Mouse (Mus musculus): ENCODE results near the gene Hdac1.

Gene Hdac1

DNA sequence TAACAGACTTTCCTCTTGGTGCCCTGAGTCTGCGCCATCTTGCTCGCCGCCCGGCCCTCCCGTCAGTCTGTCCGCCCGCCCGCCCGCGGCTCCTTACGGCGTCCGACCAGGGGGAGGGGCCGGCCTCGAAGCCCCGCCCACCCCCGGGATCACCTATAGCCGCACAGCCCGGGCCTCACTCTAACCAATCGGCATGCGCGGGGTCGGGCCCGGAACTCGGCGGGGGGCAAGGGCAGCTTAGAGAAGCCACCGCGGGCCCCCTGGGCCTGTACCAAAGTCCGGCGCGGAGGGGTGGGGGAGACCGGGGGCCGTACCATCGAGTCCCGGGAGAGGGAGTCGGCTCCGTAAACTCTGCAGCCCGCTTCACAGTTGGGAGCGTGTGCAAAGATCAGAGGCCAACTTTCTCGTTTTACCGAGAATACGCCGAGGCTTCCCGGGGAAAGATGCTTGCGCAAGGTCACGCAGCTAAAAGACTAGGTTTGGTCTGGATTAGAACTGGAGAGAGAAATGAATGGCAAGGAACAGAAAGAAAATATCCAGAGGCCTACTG lies at the start of gene Hdac1:
Gene Hdac1 (minus strand): TSS at position 122 of the 550 bp plus-strand sequence.
- peak; percentile 98 for DNase-seq (ENCODE audit: extremely low read depth, insufficient read length, low spot score)

DNA sequence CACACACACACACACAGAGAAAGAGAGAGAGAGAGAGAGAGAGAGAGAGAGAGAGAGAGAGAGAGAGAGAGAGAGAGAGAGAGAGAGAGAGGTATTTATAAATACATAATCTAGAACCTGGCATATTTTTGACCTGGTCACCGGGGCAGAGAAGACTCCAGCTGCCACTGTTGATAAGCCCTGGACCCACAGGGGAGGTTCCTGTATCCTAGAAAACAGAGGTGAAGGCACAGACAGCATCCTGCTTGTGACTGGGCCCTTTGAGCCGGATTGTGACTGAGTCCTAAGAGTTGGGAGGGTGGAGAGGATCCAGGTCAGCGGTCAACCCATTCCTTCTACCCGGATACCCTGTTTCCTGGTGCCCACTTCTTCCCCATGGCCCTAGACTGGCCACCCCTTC lies 46.4 kb upstream of the Hdac1 start:
- no peak for DNase-seq (ENCODE audit: extremely low read depth, insufficient read length, low spot score)

GRCm38 (mm10) chr4:129586943-129587342 lies 44.4 kb upstream of the Hdac1 start:
- DNase-seq (ENCODE audit: extremely low read depth, insufficient read length, low spot score): no peak

DNA sequence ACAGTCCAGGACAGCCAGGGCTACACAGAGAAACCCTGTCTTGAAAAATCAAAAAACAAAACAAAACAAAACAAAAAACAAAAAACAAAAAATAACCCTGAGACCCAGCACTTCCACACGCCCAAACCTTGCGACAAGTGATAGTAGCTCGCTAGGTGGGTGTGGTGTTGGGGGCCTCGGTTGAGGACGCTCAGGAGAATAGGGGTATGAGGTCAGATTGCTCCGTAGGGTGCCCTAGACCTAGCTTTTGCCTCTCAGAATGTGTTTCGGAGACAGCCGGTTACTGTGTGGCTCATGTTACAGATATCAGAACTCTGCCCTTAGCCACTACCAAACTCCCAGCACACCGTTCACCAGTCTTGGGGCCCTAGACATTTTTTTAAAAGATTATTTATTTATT lies 43.3 kb upstream of the Hdac1 start:
- no peak for DNase-seq (ENCODE audit: extremely low read depth, insufficient read length, low spot score)

DNA sequence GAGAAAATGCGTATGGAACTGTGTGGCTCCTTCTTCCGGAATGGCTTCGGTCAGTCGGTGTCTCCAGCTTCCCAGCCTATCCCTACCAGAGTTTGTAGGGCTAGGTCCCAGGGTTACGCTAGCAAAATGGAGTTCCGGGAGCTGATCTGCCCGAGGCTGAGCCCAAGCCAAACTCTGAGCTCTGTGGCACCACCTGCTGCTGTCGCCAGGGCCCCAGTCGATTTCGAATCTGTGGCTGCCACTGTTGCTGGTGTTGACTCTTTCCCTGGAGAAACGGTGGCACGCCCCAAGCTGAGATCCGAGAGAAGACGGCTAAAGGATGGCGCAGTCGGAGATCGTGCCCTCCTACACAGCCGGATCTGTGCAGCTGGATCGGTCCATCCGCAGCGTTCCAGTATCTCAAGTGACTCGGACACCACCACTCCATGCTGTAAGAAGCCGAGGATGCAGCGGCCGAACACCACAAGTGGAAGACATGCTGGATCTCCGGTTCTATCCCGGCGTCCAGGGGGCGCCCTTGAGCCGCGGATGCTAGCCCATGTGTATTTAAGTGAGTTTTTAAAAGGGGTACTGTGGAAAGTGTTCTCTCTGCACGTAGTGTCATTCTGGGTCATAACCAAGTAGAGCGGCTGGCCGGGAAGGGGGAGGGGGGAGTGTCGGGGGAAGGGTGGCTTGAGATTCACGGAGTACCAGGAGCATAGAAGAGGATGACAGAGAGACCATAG lies 42.5 kb upstream of the Hdac1 start:
- peak; percentile 17 for DNase-seq (ENCODE audit: extremely low read depth, insufficient read length, low spot score)

DNA sequence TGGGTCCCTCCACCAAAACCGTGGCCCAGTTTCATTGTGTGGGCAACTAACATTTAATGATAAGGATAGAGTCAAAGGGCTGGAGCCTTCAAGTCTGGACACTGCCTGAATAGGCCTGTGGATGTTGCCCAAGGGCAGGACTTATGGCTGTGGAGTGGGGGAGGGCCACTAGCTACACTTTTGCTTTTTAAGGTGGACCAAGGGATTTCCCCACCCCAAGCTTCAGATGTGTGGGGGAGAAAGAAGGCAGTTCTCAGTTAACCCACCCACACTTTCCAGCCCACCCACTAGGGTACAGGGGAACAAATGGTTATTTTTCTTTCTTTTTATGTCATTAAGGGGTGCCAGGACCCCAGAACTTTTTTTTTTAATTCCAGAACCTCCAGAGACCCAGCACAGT lies 41.9 kb upstream of the Hdac1 start:
- no peak for DNase-seq (ENCODE audit: extremely low read depth, insufficient read length, low spot score)

DNA sequence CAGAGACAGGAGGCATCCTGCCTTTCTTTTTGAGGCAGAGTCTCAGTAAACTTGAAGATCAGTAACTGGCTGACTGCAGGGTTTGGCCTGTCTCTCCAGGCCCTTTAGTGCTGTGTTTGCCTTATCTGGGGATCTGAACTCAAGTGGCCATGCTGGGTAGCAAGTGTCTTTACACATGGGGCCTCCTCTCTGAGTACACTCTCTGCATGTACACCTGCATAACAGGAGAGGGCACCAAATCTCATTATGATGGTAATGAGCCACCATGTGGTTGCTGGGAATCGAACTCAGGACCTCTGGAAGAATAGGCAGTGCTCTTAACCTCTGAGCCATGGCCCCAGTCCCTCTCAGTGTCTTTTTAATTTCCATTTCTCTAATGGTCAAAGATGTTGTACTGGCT lies 39.7 kb upstream of the Hdac1 start:
- no peak for DNase-seq (ENCODE audit: extremely low read depth, insufficient read length, low spot score)

DNA sequence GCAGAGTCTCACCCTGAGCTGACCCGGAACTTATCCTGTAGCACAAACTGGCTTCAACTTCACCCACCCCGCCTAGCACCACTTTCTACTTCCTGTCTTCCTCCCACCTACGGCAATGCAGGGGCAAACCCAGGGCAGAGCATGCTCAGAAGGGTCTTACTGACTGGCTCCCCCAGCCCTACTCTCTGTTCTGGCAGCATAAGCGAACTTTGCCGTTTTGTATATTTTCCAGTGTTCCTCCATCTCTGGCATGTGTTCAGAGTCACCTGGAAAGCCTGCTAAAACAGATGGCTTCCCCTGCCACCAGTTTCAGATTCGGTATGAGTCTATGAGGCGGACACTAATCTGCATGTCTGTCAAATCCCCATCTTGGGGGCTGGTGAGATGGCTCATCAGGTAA lies 37.8 kb upstream of the Hdac1 start:
- no peak for DNase-seq (ENCODE audit: extremely low read depth, insufficient read length, low spot score)

- DNase-seq (ENCODE audit: extremely low read depth, insufficient read length, low spot score): no peak
Measured at GRCm38 (mm10) chr4:129578466-129578865, 36.0 kb upstream of the Hdac1 start, which contains the start of gene Fam167b. TSS of gene Fam167b (minus strand) at chr4:129578549.

- DNase-seq (ENCODE audit: extremely low read depth, insufficient read length, low spot score): no peak
Measured at GRCm38 (mm10) chr4:129577688-129578087, 35.2 kb upstream of the Hdac1 start.

GRCm38 (mm10) chr4:129576863-129577491 lies 34.5 kb upstream of the Hdac1 start:
- peak; percentile 21 for DNase-seq (ENCODE audit: extremely low read depth, insufficient read length, low spot score)

DNA sequence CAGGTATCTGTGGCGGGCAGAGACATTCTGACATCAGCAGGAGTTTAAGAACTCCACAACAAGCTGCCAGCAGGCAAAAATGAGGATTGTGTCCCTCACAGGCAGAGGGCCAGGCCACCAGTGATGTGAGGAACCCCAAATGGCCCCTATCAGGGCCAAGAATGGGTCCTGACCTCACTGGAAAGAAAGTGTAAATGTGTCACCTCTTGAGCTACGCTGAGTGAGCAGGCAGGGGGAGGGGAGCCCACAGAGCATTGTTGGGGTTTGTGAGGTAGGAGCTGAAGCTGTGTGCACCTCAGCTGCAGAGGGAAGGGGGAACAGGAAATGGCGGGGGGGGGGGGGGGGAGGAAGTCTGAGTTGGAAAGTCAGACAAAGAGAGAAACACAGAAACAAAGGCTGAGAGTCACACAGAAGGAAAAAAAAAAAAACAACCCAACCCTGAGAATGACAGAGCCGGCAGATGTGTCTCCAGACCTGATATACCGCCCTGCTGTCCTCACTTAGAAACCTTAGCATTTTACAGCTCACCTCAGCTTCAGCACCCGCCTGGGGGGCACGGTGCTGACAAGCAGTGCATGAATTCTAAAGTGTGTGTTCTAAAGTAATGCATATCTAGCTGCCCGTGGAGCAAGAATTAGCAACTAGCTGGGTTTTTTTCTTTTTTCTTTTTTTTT lies 32.8 kb upstream of the Hdac1 start:
- no peak for DNase-seq (ENCODE audit: extremely low read depth, insufficient read length, low spot score)

DNA sequence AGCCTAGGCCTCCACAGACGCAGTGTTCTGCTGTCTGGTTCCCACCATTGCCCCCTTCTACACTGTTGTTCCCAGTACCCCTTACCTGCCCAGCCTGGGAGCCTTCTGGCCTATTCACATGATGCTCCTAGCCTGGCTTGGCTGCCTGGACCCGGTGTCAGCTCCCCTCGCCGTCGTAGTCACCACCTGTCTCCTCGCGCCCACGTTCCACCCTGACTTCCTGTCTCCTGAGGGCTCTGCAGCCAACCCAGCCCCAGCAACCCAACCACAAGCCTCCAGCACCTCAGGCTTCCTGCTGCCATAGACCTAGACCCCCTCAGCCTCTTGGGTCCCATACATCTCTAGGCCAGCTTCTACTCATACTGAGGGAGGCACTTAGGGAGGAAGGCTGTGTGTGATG lies 30.9 kb upstream of the Hdac1 start, which contains the start of gene Lck:
Gene Lck (minus strand): TSS at position 212 of the 400 bp plus-strand sequence.
- DNase-seq (ENCODE audit: extremely low read depth, insufficient read length, low spot score): no peak

DNA sequence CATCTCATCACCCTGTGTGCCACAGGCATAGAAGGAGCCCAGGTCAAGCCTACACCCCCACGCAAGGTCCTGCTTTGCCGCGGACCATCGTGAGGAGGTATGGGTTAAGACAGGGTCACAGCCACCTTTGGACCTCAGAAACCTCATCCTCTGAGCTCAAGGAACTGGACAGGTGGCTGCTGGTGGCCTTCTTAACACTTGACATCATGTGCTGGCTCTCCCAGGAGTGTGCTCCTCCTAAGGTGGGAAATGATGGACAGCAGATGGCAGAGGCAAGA lies 30.5 kb upstream of the Hdac1 start:
- no peak for DNase-seq (ENCODE audit: extremely low read depth, insufficient read length, low spot score)

- DNase-seq (ENCODE audit: extremely low read depth, insufficient read length, low spot score): no peak
Measured at GRCm38 (mm10) chr4:129572236-129573092, 30.0 kb upstream of the Hdac1 start.

GRCm38 (mm10) chr4:129571551-129572084 lies 29.1 kb upstream of the Hdac1 start:
- no peak for DNase-seq (ENCODE audit: extremely low read depth, insufficient read length, low spot score)

DNA sequence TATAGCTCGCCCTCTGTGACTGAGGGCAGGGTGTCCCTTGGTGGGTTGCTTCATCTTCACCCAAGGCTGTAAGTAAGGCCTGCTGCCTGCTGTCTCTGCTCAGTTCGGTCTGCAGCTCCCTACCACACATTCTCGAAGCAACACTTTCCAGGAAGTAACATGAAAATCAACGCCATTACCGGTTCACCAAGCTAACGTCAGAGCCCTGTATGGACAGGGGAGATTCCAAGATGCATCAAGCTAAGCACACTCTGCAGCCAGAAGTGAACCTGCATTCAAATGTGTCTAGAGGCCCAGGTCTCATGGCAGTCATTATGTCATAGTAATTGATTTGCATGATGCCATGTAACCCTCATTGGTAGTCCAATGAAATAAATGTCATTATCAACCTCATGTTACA lies 27.5 kb upstream of the Hdac1 start:
- DNase-seq (ENCODE audit: extremely low read depth, insufficient read length, low spot score): no peak

GRCm38 (mm10) chr4:129568366-129568765 lies 25.9 kb upstream of the Hdac1 start:
- no peak for DNase-seq (ENCODE audit: extremely low read depth, insufficient read length, low spot score)

DNA sequence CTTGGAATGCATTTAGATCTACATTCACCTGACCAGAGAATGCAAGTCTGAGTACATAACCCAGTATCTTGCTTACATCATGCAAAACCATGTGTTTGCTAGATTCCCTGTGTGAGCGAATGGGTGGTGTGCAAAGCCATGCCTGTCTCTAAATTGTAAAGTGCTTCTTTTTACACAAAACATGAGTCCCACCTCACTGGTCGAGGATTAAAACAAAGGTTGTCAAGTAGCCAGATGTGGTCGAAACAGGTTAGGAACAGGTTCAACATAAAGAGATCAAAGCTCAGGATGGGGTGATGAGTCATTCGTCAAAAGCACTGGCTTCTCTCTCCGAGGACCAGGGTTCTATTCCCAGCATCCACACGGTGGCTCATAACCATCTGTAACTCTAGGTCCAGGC lies 22.6 kb upstream of the Hdac1 start:
- DNase-seq (ENCODE audit: extremely low read depth, insufficient read length, low spot score): no peak

GRCm38 (mm10) chr4:129563718-129564117 lies 21.2 kb upstream of the Hdac1 start:
- DNase-seq (ENCODE audit: extremely low read depth, insufficient read length, low spot score): no peak

- no peak for DNase-seq (ENCODE audit: extremely low read depth, insufficient read length, low spot score)
Measured at GRCm38 (mm10) chr4:129561184-129561583, 18.7 kb upstream of the Hdac1 start.

Data from 3134 (cell line).